Mouse (Mus musculus): ENCODE data around the gene Mpp5.

GRCm38 (mm10) chr12:78717783-78718182 is 30.9 kb upstream of the Mpp5 start:
- TF ChIP-seq POLR2A (IDR thresholded peaks at IDR 0.05; ENCODE audit: extremely low read depth, insufficient read depth, low read length) (no peak), CTCF (IDR thresholded peaks at IDR 0.05; ENCODE audit: extremely low read depth, insufficient read depth, low read length) (no peak)
